Mouse (Mus musculus) spleen, adult 2 months (tissue): ENCODE data around the gene Gapdhs.

ENCODE experiments used
- CTCF ChIP-seq: fragments of 200-500 bp; IDR thresholded peaks from 2 replicates; pipeline ENCODE4 v1.5.1; 2011; ENCODE audit warnings: mild to moderate bottlenecking, inconsistent platforms; ENCODE audit not compliant: insufficient read depth, insufficient read length, insufficient replicate concordance; ENCODE audit errors: extremely low read depth
- POLR2A ChIP-seq: fragments of 200-500 bp; IDR thresholded peaks from 2 replicates; pipeline ENCODE4 v1.6.1; 2011; ENCODE audit warnings: low read depth, low read length, inconsistent platforms

- TF ChIP-seq CTCF (no peak), POLR2A (no peak)
Measured at GRCm38 (mm10) chr7:30698589-30698988, 44.9 kb downstream of the Gapdhs start, which contains the start of gene 2200002J24Rik.
